Mouse (Mus musculus) E14TG2a.4 (cell line): Measurements from ENCODE around the gene Atg13.

Experiments used
- H3K27me3 ChIP-seq: 2 replicates; pipeline ENCODE4 v1.6.1; 2014; ENCODE audit warnings: low read length, control low read depth; ENCODE audit not compliant: insufficient read depth
- H3K36me3 ChIP-seq: 2 replicates; pipeline ENCODE4 v1.6.1; 2014; ENCODE audit warnings: low read length, control low read depth; ENCODE audit not compliant: insufficient read depth
- H3K4me1 ChIP-seq: replicated peaks from 2 replicates; pipeline ENCODE4 v1.6.1; 2014; ENCODE audit warnings: low read depth, low read length, control low read depth
- H3K4me3 ChIP-seq: replicated peaks from 2 replicates; pipeline ENCODE4 v1.5.1; 2014; ENCODE audit warnings: mild to moderate bottlenecking, low read length
- H3K9me3 ChIP-seq: 2 replicates; pipeline ENCODE4 v1.6.1; 2014; ENCODE audit warnings: low read length, control low read depth
- CTCF ChIP-seq: conservative IDR thresholded peaks from 2 replicates; pipeline ENCODE4 v1.5.1; 2014; ENCODE audit warnings: low read length
- NANOG ChIP-seq: IDR thresholded peaks from 2 replicates; pipeline ENCODE4 v1.6.1; 2014; ENCODE audit warnings: borderline replicate concordance, low read length, mixed read lengths
- POU5F1 ChIP-seq: IDR thresholded peaks from 2 replicates; pipeline ENCODE4 v1.6.1; 2014; ENCODE audit warnings: low read length, borderline replicate concordance

Gene Atg13

GRCm38 (mm10) chr2:91646733-91647132 is 63.6 kb downstream of the Atg13 start:
- no peak overlapping the region for H3K4me3 ChIP-seq
- TF ChIP-seq POU5F1 (no peak), CTCF (peak; percentile 97), NANOG (no peak)
- peaks cover 63% of the 10 kb centered on the region for H3K36me3 ChIP-seq

GRCm38 (mm10) chr2:91645811-91646210 is 64.6 kb downstream of the Atg13 start:
- Histone ChIP-seq H3K27me3 (no peaks in the 10 kb centered on the region), H3K4me3 (peak overlapping the region; percentile 67), H3K4me1 (peaks cover 79% of the 10 kb centered on the region), H3K9me3 (no peaks in the 10 kb centered on the region), H3K36me3 (peaks cover 64% of the 10 kb centered on the region)
- TF ChIP-seq CTCF = no peak
- no peak for TF ChIP-seq POU5F1
- TF ChIP-seq NANOG = no peak

More at GRCm38 (mm10) chr2:91646733-91647132, 63.6 kb downstream of the Atg13 start:
- no peaks in the 10 kb centered on the region for H3K27me3 ChIP-seq
- H3K4me1 ChIP-seq = peaks cover 87% of the 10 kb centered on the region
- H3K9me3 ChIP-seq = no peaks in the 10 kb centered on the region

GRCm38 (mm10) chr2:91645354-91645753 is 65.0 kb downstream of the Atg13 start:
- no peak for TF ChIP-seq NANOG
- no peak for TF ChIP-seq POU5F1
- no peak for TF ChIP-seq CTCF
- H3K27me3 ChIP-seq = no peaks in the 10 kb centered on the region

GRCm38 (mm10) chr2:91644021-91644420 is 66.4 kb downstream of the Atg13 start:
- Histone ChIP-seq H3K4me3 (no peak overlapping the region), H3K4me1 (peaks cover 75% of the 10 kb centered on the region), H3K9me3 (no peaks in the 10 kb centered on the region), H3K36me3 (peaks cover 64% of the 10 kb centered on the region), H3K27me3 (no peaks in the 10 kb centered on the region)
- no peak for TF ChIP-seq POU5F1
- no peak for TF ChIP-seq NANOG
- no peak for TF ChIP-seq CTCF

More at GRCm38 (mm10) chr2:91645354-91645753, 65.0 kb downstream of the Atg13 start:
- Histone ChIP-seq H3K4me3 (peak overlapping the region; percentile 67), H3K9me3 (no peaks in the 10 kb centered on the region), H3K4me1 (peaks cover 74% of the 10 kb centered on the region), H3K36me3 (peaks cover 64% of the 10 kb centered on the region)

- H3K4me1 ChIP-seq = peaks cover 70% of the 10 kb centered on the region
- no peaks in the 10 kb centered on the region for H3K9me3 ChIP-seq
- no peak for TF ChIP-seq NANOG
- no peak for TF ChIP-seq POU5F1
- TF ChIP-seq CTCF = no peak
- H3K27me3 ChIP-seq = no peaks in the 10 kb centered on the region
- peaks cover 61% of the 10 kb centered on the region for H3K36me3 ChIP-seq
- no peak overlapping the region for H3K4me3 ChIP-seq
These were observed 67.5 kb downstream of the Atg13 start for GRCm38 (mm10) chr2:91642825-91643415.

GRCm38 (mm10) chr2:91638931-91639330 is 71.4 kb downstream of the Atg13 start:
- H3K4me3 ChIP-seq = no peak overlapping the region
- peaks cover 21% of the 10 kb centered on the region for H3K36me3 ChIP-seq
- H3K4me1 ChIP-seq = peaks cover 67% of the 10 kb centered on the region
- TF ChIP-seq NANOG = no peak
- TF ChIP-seq POU5F1 = no peak
- TF ChIP-seq CTCF = no peak
- no peaks in the 10 kb centered on the region for H3K27me3 ChIP-seq
- H3K9me3 ChIP-seq = no peaks in the 10 kb centered on the region

GRCm38 (mm10) chr2:91636727-91637338 is 73.5 kb downstream of the Atg13 start:
- Histone ChIP-seq H3K4me3 (peak overlapping the region; percentile 74; the same call in 1 of the 2 replicates), H3K9me3 (no peaks in the 10 kb centered on the region), H3K36me3 (0 out of 2 replicates have a peak, but pooled peaks cover 3% of the 10 kb centered on the region), H3K27me3 (no peaks in the 10 kb centered on the region), H3K4me1 (peaks cover 58% of the 10 kb centered on the region)
- TF ChIP-seq NANOG (no peak), CTCF (no peak), POU5F1 (no peak)

GRCm38 (mm10) chr2:91636229-91636628 is 74.1 kb downstream of the Atg13 start, which contains the start of gene F2:
TSS of gene F2 (minus strand) at chr2:91636414.
- Histone ChIP-seq H3K36me3 (no peaks in the 10 kb centered on the region), H3K4me1 (peaks cover 59% of the 10 kb centered on the region), H3K4me3 (peak within 1 kb of the TSS; percentile 74), H3K9me3 (no peaks in the 10 kb centered on the region), H3K27me3 (no peaks in the 10 kb centered on the region)
- no peak for TF ChIP-seq CTCF
- no peak for TF ChIP-seq NANOG
- no peak for TF ChIP-seq POU5F1

GRCm38 (mm10) chr2:91635486-91635885 is 74.9 kb downstream of the Atg13 start:
- Histone ChIP-seq H3K36me3 (no peaks in the 10 kb centered on the region), H3K27me3 (peaks cover 3% of the 10 kb centered on the region), H3K4me3 (peak overlapping the region; percentile 74), H3K4me1 (peaks cover 65% of the 10 kb centered on the region), H3K9me3 (no peaks in the 10 kb centered on the region)
- TF ChIP-seq POU5F1 = no peak
- TF ChIP-seq NANOG = no peak
- TF ChIP-seq CTCF = no peak
